Mouse (Mus musculus): ENCODE measurements around the gene Olfr601.
"Not testable (repeated sequence)": the region's sequence is repeated elsewhere in the genome, so short reads cannot be mapped to it uniquely, and the experiment has no call there.

The Olfr601 gene

DNA sequence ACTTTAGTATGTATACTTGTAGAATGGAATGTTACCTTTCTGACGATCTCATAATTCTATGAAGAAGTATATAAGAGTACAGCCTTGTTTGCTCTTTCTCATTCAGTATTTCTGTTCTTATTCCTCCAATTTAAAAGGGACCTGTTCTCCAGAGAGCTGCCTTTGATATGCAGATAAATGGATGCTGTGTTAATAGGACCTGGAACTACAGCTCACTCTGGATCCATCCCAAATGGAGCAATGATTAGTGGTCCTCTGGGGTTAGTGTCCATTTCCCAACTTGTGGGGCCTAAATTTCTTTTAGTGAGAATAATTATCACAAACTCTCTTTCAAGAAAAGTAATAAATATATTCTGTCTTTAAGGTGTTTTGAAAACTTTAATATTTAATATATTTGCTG, at the start of gene Olfr601:
TSS of gene Olfr601 (minus strand) at position 101 of the 400 bp plus-strand sequence.
- no peak for ATAC-seq (ENCODE audit: insufficient number of reproducible peaks, low FRiP score, low TSS enrichment)

DNA sequence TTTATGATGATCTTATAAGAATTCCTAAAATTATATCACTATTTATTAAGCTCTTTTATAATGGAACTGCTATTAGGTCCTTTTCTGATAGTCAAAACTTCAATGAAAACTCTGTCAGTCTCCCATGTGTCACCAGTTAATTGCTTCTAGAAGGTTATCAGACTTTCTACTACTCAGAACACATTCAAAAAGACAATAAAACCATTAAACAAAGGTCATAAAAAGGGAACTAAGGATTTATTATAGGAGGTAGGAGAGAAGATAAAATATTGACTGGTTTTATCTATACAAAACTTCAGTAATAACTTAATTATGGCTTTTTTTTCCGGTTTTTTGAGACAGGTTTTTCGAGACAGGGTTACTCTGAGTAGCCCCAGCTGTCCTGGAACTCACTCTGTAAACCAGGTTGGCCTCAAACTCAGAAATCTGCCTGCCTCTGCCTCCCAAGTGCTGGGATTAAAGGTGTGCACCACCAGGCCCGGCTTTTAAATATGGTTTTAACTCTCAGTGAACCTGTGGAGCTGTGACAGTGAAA, 44.1 kb upstream of the Olfr601 start:
- ATAC-seq (ENCODE audit: insufficient number of reproducible peaks, low FRiP score, low TSS enrichment), result not testable (repeated sequence)

DNA sequence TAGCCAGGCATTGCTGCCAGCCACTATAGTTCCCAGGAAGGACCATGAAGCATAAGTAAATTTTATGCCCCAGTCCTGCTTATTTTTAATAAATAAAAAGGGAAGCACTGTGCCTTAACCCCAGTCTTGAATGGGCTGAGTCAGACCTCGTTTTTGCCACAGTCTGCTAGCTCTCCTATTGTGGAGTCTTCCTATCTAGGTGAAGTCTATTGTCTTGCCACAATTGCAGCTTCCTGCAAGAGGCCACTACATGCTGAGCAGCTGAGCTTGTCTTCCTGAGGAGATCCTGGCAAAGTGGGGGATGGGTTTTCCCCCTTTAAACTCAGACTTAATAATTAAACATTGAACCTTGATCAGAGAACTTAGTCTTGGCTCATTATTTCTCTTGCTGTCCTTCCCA, 36.5 kb upstream of the Olfr601 start:
- ATAC-seq (ENCODE audit: insufficient number of reproducible peaks, low FRiP score, low TSS enrichment), result no peak

DNA sequence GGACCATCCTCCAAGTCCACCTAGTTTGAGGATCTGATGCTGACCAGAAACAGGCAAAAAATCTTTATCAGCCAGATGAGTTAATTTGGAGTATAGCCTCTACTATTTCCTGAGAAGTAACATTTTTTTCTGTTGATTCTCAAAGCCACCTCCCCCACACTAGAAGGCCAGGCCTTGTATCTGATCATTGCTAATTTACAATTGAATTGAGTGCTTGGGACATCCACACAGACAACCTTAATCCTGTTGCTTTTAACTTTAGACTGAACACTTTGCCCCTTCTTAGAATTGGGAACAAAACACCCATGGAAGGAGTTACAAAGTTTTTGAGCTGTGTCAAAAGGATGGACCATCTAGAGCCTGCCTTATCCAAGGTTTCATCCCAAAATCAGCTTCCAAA, 35.3 kb upstream of the Olfr601 start:
- no peak for ATAC-seq (ENCODE audit: insufficient number of reproducible peaks, low FRiP score, low TSS enrichment)

DNA sequence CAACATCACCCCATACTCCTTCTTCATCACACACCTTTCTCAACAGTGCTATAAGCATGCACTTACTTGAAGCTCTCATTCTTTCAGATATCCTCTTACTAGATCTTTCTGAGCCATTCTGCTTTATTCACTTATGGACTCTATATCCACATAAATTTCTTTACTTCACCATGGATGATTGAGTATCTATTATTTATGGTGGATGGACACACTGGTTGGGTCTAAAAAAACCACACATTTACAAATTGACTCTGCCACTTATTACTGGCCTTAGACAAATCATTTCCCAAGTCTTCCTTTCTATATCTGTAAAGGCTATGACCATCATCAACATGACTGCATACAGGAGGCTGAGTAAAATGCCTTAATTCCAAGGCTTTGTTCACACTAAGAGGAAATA, 23.6 kb upstream of the Olfr601 start, which contains the start of gene Olfr603:
TSS of gene Olfr603 (minus strand) at position 101 of the 400 bp plus-strand sequence.
- no peak for ATAC-seq (ENCODE audit: insufficient number of reproducible peaks, low FRiP score, low TSS enrichment)

DNA sequence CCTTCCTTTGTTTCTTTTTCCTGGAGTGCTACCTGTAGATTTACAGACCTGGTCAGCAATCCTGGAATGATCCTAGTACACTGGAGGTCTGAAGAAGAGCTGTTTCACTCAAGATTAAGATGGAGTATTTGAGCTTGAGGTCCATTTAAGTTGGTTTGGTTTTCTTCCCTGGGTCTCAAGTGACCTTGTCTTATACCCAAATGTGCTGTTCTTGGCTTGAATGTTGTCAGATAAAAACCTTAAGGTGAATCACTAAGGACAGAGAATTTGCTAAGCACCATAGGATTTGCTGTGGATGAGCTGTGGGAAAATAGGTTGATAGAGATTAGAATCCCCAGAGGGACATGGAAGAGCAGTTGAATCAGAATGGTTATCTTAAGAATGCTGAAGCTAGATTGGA, 12.9 kb downstream of the Olfr601 start, which contains the start of gene Olfr600:
TSS of gene Olfr600 (minus strand) at position 101 of the 400 bp plus-strand sequence.
- no peak for ATAC-seq (ENCODE audit: insufficient number of reproducible peaks, low FRiP score, low TSS enrichment)

DNA sequence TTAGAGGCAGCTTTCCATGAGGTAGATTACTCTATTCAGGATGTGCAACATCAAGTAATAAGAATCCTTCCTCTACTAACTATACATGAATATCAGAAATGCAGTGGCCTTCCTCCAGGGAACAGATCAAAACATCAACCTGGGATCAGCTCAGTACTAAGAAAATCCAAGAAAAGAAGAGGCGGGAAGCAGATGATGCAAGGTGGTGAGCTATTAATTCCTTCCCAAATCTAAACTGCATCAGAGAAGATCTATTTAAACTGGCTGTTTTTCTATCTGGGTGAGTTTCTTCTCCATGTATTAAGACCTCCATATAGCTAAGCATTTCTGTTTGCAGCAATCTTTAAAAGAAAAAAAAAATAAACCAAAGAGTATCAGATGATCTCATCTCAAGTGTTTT, 26.8 kb downstream of the Olfr601 start, which contains the start of gene Olfr599:
TSS of gene Olfr599 (plus strand) at position 301 of the 400 bp plus-strand sequence.
- ATAC-seq (ENCODE audit: insufficient number of reproducible peaks, low FRiP score, low TSS enrichment), result no peak

DNA sequence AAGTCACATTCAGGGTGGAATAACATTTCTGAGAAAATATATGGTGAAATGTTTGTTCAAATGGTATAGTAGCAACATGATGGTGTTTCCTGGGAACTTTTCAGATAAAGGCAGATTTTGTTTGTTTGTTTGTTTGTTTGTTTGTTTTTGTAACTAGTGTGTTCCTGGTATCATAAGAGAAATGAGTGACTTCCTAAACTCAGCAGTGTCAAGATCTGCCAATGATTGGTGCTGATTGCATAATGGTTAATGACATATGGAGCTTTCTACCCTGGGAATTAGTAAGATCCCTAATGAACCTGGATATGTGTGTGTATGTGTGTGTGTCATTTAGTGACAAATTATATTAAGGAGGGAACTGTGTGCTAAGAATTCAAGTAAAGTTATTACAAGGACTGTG, 39.2 kb downstream of the Olfr601 start, which contains the start of gene Olfr598:
TSS of gene Olfr598 (plus strand) at position 301 of the 400 bp plus-strand sequence.
- no peak for ATAC-seq (ENCODE audit: insufficient number of reproducible peaks, low FRiP score, low TSS enrichment)

DNA sequence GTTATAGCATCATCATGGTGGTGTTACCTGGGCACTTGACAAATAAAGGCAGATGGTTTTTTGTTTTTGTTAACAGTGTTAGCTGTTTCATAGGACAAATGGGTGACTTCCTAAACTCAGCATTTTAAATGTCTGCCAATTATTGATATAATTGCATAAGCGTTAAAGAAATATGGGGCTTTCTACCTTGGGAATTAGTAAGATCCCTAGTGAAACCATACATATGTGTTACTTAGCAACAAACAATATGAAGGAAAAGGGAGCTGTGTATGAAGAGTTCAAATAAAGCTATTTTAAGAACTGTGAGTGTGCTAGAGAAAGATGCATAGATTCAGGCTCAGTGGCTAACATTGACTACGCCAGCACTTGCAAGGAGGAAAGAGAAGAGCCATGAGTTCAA, 46.4 kb downstream of the Olfr601 start, which contains the start of gene Olfr597:
TSS of gene Olfr597 (plus strand) at position 301 of the 400 bp plus-strand sequence.
- not testable (repeated sequence) for ATAC-seq (ENCODE audit: insufficient number of reproducible peaks, low FRiP score, low TSS enrichment)

All from cerebellum, adult (tissue).